Mouse (Mus musculus): ENCODE data around the gene Gldc.

The Gldc gene

DNA sequence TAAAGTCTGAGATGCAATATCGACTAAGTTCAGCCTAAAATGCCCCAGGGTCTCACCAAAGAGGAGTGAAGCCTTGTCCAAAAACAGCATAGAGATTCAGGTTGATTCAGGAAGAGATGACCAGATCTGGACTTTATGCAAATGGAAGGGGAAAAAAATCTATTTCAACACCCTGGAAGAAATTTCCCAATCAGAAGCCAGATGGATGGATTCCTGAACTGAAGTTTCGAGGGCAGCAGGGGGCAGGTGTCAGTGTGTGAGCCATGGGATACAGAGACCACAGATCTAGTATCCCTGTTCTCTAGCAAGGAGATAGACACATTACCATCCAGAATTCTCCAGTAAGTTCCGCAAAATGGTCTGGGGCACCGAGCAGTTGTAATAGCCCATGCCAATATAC lies 17.0 kb downstream of the Gldc start:
- DNase-seq (ENCODE audit: low read depth, low spot score), result no peak

DNA sequence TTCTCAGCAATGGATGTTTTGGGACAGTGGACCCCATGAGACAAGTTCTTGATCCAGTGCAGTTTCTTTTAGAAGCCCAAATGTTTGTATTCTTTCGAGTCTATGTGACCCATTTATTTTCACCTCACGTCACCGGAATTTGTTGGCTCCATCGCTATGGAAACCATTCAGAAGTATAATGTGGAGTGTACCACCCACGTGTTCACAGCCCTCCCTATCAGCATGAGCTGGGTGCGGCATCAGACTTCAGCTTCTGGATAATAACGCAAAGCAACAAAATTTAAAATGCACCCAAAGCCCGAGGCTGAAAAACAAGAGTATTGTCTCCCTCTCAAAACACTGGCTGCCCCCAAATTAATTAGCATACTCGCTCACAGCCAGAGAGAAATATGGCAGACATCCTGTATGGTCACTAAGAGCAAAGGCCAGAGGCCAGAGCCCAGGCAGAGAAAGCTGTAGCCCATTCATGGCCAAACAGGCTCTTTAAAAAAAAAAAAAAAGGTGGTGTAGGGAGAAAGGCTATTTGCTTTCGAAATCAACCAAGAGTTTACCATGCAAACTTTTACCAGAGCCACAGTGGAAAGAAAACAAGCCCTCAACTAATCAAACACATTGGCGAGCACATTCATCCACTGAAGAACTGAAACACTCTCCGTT lies 18.1 kb downstream of the Gldc start:
- DNase-seq (ENCODE audit: low read depth, low spot score), result no peak

DNA sequence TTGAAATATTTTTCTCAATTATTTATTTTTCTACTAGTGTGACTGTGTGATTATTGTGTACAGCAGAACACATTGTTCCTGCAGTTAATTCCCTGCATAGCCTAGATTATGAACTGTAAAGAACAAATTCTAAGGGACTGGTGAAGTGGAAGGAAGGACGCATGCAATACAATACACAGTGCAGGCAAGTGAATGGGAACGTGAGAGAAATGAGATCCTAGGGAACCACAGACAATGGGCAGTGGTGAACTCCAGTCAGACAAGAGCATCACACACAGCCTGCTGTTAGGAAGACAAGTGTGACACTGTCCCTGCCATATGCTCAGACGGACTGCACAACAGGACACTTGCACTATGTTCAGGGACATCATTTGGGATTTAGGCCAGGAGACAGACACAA lies 21.5 kb downstream of the Gldc start:
- no peak for DNase-seq (ENCODE audit: low read depth, low spot score)

DNA sequence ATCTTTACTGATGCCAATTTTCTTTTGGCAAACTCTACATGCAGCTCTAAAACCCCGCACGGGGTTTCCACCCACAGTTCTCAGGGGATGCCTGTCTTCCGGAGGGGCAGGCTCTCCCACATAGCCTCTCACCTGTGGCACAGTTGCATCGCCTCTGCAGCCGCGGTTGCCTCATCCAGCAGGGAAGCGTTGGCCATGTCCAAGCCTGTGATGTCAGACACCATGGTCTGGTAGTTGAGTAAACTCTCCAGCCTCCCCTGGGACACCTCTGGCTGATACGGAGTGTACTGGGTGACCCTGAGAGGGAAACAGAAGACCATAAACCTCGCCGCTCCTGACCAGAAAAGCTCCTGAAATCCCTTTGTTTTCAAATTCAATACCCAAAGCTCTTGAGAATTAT lies 23.9 kb downstream of the Gldc start:
- no peak for DNase-seq (ENCODE audit: low read depth, low spot score)

DNA sequence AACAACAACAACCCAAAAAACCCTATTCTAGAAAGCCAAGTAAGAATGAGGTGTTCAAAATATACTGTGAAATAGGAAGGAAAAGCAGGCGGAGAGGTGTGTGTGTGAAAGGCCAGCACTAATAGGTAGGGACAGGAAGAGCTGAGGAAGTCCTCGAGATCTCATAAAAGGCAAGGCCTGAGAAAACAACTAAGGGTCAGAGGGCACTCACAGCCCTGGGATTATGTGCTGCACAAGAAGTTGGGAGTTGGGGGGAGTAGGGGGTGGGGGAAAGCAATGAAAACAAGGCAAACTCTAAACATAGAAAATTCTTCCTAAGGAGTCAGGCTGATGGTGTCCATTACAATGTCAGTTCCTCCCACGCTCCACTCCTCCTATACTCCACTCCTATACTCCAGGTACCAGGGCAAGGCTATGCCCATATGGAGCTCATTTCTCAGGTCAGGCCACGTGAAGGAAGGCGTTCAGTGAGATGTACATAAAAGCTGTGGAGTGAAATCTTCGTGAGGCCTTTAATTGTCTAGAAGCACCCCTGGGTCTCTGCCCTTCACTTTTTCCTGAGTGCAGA lies 25.9 kb downstream of the Gldc start:
- no peak for DNase-seq (ENCODE audit: low read depth, low spot score)

DNA sequence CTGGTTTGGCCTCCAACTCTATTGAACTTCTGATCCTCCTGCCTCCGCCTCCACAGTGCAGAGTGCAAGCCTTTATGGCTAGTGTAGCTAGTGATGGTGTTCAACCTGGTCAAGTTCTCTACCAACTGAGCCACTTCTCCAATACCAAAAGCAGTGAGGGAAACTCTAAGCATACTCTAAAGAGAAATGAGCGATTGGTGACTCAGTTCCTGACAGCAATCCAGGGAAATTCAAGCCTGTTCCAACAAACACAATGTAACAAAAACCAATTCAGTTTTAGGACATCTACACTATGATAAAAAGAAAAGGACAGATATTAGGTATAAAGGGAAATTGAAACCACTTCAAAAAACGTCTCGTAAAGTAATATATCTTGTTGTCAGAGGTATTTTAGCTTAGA lies 27.9 kb downstream of the Gldc start:
- DNase-seq (ENCODE audit: low read depth, low spot score), result no peak

DNA sequence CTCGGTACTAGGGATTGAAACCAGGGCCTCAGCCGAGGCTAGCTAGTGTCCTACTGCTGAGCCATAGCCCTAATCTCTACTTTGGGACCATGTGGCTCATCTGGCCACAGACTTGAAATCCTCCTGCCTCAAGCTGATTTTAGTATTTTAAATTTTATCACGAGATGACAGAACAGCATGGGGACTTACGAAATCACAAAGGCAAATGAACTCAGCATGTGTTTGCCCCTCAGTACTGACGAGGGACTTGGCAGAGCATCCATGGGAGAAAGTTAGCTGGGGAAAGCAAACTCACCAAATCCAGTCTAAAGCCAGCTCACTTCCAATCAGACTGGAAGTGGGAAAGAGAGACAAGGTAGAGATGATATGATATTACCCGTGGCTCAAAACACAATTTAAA lies 28.5 kb downstream of the Gldc start:
- DNase-seq (ENCODE audit: low read depth, low spot score), result no peak

DNA sequence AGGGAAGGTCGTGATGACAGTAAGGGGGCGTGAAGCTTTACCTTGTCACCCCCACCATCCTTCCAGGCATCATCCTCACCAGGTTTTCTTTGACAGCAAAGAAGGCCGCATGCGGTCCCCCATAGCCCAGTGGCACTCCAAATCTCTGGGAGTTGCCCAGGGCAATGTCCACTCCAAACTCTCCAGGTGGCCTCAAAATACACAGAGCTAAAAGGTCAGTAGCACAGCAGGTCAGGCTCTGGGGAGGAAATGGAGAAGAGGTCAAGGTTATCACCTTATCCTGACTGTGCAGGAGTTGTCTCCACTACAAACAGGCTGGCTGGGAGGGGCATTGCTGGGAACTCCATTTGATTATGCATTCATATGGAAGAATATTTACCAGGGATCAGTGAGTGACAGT lies 30.1 kb downstream of the Gldc start:
- DNase-seq (ENCODE audit: low read depth, low spot score), result no peak

DNA sequence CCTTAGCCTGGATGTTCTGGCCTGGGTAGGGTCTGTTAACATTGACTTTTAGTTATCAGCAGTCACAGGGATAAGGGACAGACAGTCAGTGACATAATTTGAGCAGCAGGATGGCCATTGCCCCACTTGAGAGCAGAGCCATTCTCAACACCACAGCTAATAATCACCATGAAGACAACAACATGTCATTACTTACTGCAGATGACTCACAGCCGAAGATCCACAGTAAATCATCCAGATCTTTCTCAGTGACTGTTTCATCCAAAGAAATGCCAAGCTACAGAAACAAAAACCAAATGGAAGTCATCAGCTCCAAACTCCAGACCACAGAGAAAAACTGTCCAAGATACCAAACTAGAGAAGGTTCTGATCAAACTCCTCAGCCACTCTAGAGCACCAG lies 38.9 kb downstream of the Gldc start:
- DNase-seq (ENCODE audit: low read depth, low spot score), result no peak

DNA sequence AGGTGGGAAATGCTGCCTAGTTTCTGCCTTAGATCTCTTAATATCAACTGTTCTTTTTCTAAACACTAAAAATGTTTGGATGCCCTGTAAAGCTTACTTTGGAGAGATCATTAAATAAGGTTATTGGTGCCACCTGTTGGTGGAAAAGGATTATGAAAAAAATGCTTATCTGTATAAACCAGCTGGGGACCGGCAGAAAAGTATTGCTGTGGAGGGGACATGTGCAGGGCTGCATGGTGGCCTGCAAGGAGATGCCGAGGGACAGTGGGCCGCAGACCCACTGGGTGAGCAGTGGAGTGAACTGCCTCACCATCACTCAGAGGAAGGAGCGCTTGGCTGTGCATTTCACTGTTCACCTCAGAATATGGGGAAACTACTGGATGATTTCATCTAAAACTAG lies 47.1 kb downstream of the Gldc start:
- peak; percentile 47 for DNase-seq (ENCODE audit: low read depth, low spot score)

DNA sequence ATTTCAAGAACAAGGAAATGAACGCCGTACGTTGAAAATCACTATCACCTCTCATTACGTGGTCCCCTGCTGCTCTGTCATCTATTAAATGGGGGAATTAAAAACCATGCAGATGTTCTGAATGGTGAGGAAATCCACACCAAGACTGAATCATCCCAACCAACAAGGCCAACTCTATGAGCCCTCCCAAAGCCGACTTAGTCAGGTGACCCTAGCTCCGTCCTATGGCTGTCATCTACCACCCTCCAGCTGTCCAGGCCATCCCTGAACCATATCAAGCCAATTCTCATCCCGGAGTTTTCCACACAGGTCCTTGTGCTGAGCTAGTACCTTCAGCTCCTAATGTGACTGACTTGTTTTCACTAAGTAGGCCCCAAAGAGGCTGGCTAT lies 49.6 kb downstream of the Gldc start:
- no peak for DNase-seq (ENCODE audit: low read depth, low spot score)

DNA sequence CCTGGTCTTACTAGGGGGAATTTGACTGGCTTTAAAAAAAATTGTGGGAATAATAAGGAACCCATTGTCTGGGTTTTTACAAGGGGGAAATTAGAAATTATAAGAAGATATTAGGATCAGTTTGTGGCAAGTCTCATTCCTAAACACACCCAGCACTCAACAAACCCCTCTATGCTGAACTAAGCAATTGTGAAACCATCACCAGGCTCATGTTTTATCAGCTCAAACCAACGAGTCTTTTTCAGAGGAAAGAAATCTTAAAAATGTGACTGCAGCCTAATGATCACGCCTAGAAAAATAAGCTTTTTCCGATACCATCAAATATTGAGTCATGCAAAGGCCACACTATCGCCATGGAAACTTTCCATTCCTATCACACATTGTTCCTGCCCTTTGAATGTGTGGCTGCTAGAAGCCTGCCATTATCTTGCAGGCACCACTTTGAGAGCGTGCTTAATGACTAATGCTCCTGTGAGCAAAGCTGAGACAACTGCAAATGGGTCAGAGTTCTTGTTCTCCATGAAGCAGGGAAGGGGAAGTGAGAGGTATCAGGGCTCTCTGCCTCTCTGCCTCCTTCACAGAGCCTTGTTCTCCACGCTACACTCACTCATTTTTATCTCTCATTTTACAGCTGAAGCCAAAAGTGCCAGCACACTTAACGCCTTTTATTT lies 50.1 kb downstream of the Gldc start:
- DNase-seq (ENCODE audit: low read depth, low spot score), result peak; percentile 7

DNA sequence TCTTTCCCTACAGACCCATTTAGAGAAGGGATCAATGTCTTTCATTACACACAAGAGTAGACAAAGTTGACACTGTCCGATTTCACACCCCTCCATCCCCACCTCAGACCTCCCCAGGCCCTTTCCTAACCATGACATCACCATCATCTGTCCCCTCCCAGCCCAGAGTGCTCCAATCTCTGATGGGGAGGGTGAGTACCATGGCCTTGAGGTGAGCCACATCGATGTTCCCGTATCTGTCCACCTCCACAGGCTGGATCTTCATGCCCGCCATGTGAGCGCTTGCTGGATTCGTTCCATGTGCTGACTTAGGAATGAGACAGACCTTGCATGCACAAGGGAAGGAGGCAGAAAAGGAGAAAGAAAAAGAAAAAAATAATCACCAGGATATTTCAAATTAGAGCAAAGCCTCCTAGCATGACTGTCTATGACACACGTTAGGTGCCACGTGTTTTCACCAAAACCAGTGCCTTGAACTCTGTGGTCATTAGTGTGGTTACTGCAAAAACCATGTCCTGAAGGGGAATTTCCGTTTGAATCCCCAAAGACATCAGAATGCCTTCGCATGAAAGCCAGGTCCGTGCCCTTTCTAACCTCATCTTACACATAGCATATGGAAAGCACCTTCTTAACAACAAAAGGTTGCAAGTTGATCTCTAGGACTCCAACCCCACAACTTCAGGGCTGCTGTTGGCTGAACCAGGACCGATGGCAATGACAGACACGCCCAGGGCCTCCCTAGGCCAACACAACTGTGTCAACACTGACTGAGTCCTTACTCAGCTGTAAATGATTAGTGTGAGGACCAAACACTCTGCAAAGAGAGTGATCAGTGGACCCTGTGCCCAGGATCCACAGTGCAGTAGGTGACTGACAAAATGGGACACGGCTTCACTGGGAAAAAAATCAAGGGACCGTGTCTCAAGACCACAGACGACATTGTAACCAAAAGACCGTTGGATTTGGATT lies 56.6 kb downstream of the Gldc start:
- DNase-seq (ENCODE audit: low read depth, low spot score), result no peak

DNA sequence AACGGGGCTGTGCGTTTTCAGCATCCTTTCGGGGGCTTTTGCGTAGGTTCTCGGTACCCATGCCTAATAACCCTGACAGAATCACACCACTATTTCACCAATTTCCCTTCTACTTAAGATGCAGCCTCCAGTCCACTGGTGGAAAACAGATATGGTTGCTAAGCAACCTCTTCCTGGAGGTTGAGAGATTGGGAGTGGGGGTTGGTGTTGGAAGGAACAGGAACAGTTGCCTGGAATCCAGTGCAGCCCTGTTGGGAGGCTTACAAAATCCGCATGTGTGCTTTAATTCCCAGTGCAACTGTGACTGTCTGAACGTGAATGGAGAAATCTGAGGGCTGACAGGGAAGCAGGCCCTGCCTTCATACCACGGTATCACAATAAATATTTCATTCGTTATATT lies 57.5 kb downstream of the Gldc start:
- DNase-seq (ENCODE audit: low read depth, low spot score), result no peak

DNA sequence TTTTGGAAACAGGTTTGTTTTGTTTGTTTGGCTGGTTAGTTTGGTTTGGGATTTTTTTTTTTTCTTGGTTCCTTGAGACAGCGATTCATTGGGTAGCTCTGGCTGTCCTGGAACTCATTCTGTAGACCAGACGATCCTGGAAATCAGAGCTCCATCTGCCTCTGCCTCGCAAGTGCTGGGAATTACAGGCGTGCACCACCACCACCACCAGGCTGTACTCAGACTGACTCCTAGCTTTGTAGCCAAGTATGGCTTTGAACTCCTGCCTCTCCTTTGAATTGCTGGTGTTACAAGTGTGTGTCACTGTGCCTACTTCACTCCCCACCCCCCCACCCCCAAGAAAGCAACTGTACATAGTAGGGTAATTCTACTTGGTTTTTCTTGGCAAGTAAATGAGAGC lies 58.0 kb downstream of the Gldc start:
- no peak for DNase-seq (ENCODE audit: low read depth, low spot score)

DNA sequence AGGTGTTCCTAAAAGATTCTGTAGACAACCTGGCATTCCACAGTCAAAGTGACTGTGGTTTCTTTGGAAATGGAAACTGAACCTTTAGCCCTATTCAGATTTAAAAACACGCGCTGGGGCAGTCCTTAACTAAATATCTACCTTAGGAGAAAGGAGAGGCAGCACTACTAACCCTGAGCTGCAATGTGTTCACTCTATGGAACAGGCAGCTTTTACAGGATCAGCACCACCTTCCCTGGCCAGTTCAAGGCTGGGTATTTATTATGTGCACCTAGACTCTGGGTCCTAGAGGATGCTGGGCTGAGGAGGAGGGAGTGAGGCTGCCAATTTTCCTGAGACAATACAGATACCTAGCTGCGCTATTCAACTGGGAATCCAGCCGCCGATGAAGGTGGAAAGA lies 59.6 kb downstream of the Gldc start:
- DNase-seq (ENCODE audit: low read depth, low spot score), result no peak

DNA sequence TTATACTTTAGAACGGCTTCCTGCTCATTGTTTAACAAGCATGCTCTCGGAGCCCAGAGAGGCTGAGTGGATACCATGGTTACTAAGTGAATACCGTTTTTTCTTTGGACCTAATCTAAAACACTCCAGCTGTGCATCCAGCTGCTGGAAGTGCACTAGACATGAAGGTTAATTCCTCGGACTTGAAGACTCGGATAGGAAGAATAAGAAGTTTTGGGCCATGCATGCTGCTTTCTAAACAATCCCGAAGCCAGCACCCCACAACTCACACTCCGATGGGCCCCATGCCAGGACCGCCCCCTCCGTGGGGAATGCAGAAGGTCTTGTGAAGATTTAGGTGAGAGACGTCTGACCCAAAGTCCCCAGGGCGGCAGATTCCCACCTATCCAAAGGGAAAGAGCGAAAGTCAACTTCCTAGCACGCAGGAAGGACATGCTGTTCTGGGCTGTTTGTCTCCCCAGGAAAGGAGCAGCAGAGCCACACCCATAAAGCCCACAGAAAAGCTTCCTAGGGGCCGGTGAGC lies 60.2 kb downstream of the Gldc start:
- no peak for DNase-seq (ENCODE audit: low read depth, low spot score)

DNA sequence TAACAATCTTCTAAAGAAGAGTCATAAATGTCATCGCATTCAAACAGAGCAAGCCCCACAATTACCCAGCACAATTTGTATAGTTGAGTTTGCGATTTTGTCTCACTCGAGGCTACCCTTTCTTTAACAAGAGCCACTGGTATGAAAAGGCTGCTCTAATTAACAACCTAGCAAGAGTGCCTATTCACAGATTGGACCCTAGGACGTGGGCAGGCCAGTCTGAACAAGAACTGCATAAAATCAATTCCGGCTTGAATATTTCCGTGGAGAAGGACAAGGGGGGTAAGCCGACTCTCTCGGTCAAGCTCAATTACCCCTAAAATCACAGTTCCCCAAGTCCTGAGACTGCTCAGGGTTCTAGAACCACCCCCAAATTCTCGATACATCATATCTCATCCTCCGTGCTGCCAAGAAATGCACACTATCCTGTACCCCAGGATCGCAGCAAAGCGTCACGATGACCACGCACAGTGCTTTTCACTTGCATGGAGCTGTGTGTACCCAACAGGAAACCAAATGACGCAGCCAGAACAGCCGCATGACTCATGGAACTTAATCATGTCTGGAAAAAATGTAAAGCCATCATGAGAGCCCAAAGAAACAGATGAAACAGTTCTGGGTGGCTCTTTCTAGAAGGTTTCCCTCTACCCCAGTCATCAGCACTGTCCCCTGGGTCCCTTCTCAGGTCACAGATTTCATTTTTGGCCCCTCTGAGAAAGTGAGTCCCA lies 62.1 kb downstream of the Gldc start:
- peak; percentile 5 for DNase-seq (ENCODE audit: low read depth, low spot score)

DNA sequence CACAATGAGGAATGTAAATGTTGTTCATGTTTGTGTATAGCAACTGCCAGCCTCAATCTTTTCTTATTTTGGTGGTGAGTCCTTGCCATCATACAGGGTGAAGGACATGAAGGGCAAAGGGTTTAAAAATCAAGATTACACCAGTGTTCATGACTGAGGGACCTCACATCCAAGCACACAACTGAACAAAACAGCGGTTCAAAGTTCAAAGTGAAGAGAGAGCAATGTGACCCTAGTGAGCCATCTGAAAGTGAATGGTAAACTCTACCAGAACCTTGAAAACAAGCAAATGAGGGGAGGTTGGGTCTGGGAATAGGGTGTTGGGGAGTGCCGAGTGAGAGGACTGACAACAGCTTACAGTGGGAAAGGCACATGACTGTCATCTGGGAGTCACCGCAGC lies 63.8 kb downstream of the Gldc start:
- DNase-seq (ENCODE audit: low read depth, low spot score), result no peak

DNA sequence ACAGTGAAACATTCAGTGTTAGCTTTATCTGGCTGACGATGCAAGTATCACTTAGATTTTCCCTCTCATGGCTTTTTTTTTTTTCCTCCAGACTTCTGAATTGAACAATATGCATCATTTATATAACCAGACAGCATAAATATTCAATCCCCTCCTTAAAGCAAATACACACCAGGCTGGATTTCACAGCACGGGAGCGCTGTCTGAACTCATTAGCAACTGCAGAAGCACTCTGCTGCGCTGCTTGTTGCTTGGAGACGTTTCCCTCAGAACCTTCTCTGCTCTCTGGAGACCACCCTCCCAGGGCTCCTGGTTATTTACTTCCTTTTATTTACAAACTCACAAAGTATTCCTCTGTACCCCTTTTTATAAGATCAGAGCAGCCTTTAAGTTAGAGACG lies 66.1 kb downstream of the Gldc start:
- DNase-seq (ENCODE audit: low read depth, low spot score), result no peak

DNA sequence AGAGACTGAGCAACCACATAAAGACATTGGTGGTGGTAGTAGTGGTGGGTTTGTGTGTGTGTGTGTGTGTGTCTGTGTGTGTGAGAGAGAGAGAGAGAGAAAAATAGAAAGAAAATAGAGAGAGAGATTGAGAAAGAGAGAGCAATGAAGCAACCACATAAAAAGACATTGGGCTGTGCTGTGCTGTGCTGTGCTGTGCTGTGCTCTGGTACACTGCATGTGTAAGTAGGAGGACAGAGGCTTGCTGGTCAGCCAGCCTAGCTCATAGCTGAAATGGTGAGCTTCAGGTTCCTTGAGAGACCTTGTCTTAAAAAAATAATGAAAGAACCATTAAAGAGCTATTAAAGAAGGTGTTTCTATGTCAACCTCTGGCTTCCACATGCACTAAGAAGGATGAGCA lies 66.6 kb downstream of the Gldc start:
- DNase-seq (ENCODE audit: low read depth, low spot score), result no peak
